Mouse (Mus musculus) brown adipose tissue, adult 24 weeks (tissue): ENCODE results near the gene Rnf113a2. TPM values are rescaled to one million over a fixed set of nuclear protein-coding genes. Genes with fewer than 3 reads are reported as not detected.

Experiments
- H3K27ac ChIP-seq: fragments of 200-500 bp; replicated peaks from 2 replicates; pipeline ENCODE4 v1.5.1; 2012; ENCODE audit warnings: low read depth, mild to moderate bottlenecking, low read length
- H3K4me1 ChIP-seq: fragments of 200-500 bp; 2 replicates; pipeline ENCODE4 v1.6.1; 2012; ENCODE audit warnings: low read length, mixed read lengths; ENCODE audit not compliant: control insufficient read depth, insufficient read depth, insufficient read length
- H3K4me3 ChIP-seq: fragments of 200-500 bp; 2 replicates; pipeline ENCODE4 v1.5.1; 2012; ENCODE audit warnings: low read depth, mild to moderate bottlenecking, low read length, moderate library complexity; ENCODE audit not compliant: insufficient read depth
- polyA plus RNA-seq: library from polyadenylated mRNA; stranded (reverse); fragments of >200 nt; gene quantifications from 2 replicates; pipeline ENCODE4 v1.2.4, GENCODE M21; 2012; ENCODE audit not compliant: missing spikeins, insufficient read depth, insufficient read length

Gene Rnf113a2
- 11.2 and 14.2 TPM in 2 replicates for polyA plus RNA-seq

GRCm38 (mm10) chr12:84416834-84417604 is at the start of gene Rnf113a2:
Gene Rnf113a2 (plus strand): TSS chr12:84417196.
- Histone ChIP-seq H3K27ac (peak within 1 kb of the TSS; percentile 67), H3K4me1 (peaks cover 5% of the 10 kb centered on the region), H3K4me3 (peak within 1 kb of the TSS; percentile 96)

GRCm38 (mm10) chr12:84371647-84372046 is 45.3 kb upstream of the Rnf113a2 start:
- H3K4me3 ChIP-seq: no peak overlapping the region
- H3K27ac ChIP-seq: no peak overlapping the region
- H3K4me1 ChIP-seq: no peaks in the 10 kb centered on the region

GRCm38 (mm10) chr12:84373831-84374481 is 43.0 kb upstream of the Rnf113a2 start:
- peaks cover 4% of the 10 kb centered on the region for H3K4me1 ChIP-seq
- H3K4me3 ChIP-seq: no peak overlapping the region
- H3K27ac ChIP-seq: no peak overlapping the region

GRCm38 (mm10) chr12:84382369-84382768 is 34.6 kb upstream of the Rnf113a2 start:
- 0 out of 2 replicates have a peak overlapping the region, but pooled peaks have one; percentile 13 for H3K27ac ChIP-seq
- H3K4me1 ChIP-seq: peaks cover 9% of the 10 kb centered on the region
- H3K4me3 ChIP-seq: no peak overlapping the region

GRCm38 (mm10) chr12:84384644-84385081 is 32.3 kb upstream of the Rnf113a2 start:
- Histone ChIP-seq H3K4me1 (peaks cover 7% of the 10 kb centered on the region; the same call in 1 of the 2 replicates), H3K4me3 (no peak overlapping the region), H3K27ac (peak overlapping the region; percentile 91)

- Histone ChIP-seq H3K27ac (peak overlapping the region; percentile 87), H3K4me1 (peaks cover 7% of the 10 kb centered on the region; the same call in 1 of the 2 replicates), H3K4me3 (no peak overlapping the region)
Measured at GRCm38 (mm10) chr12:84385408-84385807, 31.6 kb upstream of the Rnf113a2 start.

GRCm38 (mm10) chr12:84388097-84388496 is 28.9 kb upstream of the Rnf113a2 start:
- Histone ChIP-seq H3K4me3 (no peak overlapping the region), H3K27ac (no peak overlapping the region), H3K4me1 (peaks cover 7% of the 10 kb centered on the region; the same call in 1 of the 2 replicates)

- Histone ChIP-seq H3K4me3 (peak overlapping the region; percentile 24), H3K4me1 (peaks cover 7% of the 10 kb centered on the region; the same call in 1 of the 2 replicates), H3K27ac (peak overlapping the region; percentile 60)
Measured at GRCm38 (mm10) chr12:84388774-84389400, 28.1 kb upstream of the Rnf113a2 start.

- Histone ChIP-seq H3K27ac (peak overlapping the region; percentile 61), H3K4me3 (no peak overlapping the region), H3K4me1 (no peaks in the 10 kb centered on the region)
Measured at GRCm38 (mm10) chr12:84390336-84390735, 26.7 kb upstream of the Rnf113a2 start.

GRCm38 (mm10) chr12:84392681-84393080 is 24.3 kb upstream of the Rnf113a2 start:
- H3K4me3 ChIP-seq: no peak overlapping the region
- H3K27ac ChIP-seq: peak overlapping the region; percentile 75
- no peaks in the 10 kb centered on the region for H3K4me1 ChIP-seq

GRCm38 (mm10) chr12:84393847-84394246 is 23.1 kb upstream of the Rnf113a2 start:
- no peak overlapping the region for H3K4me3 ChIP-seq
- H3K27ac ChIP-seq: peak overlapping the region; percentile 12; the same call in 1 of the 2 replicates
- no peaks in the 10 kb centered on the region for H3K4me1 ChIP-seq

- Histone ChIP-seq H3K4me3 (no peak overlapping the region), H3K27ac (no peak overlapping the region), H3K4me1 (peaks cover 6% of the 10 kb centered on the region)
Measured at GRCm38 (mm10) chr12:84396947-84397679, 19.9 kb upstream of the Rnf113a2 start.

GRCm38 (mm10) chr12:84397685-84398084 is 19.3 kb upstream of the Rnf113a2 start:
- peaks cover 6% of the 10 kb centered on the region for H3K4me1 ChIP-seq
- no peak overlapping the region for H3K27ac ChIP-seq
- no peak overlapping the region for H3K4me3 ChIP-seq

- Histone ChIP-seq H3K4me1 (peaks cover 6% of the 10 kb centered on the region), H3K27ac (no peak overlapping the region), H3K4me3 (no peak overlapping the region)
Measured at GRCm38 (mm10) chr12:84398629-84399028, 18.4 kb upstream of the Rnf113a2 start.
